In genomic region chr4:9184451-9185121, GRCm38 (mm10) we compare ENCODE assay signal across 7 mouse cellular contexts.
DNase-seq lines count a peak whose midpoint lies in the region; ATAC-seq lines count a peak whose summit lies in the region.

No protein-coding gene starts in this region.

- DNase-seq in MEL-GATA-1-ER (ENCODE audit: extremely low read depth, low read depth) = peak; percentile 27
- peak; percentile 8 for DNase-seq in adrenal gland, postnatal 25 days
- DNase-seq in lung, postnatal 14 days = peak; percentile 37

- H3K9ac ChIP-seq in forebrain, embryonic 12.5 days = peak overlapping the region; percentile 34; the same call in 1 of the 2 replicates
- peak overlapping the region; percentile 1; the same call in 1 of the 2 replicates for H3K9ac ChIP-seq in hindbrain, embryonic 15.5 days
- no peak overlapping the region for H3K9ac ChIP-seq in stomach, embryonic 15.5 days

- no peaks in the 10 kb centered on the region for H3K36me3 ChIP-seq in forebrain, embryonic 12.5 days (replicated peaks)
- H3K36me3 ChIP-seq in hindbrain, embryonic 15.5 days = no peaks in the 10 kb centered on the region
- no peaks in the 10 kb centered on the region for H3K36me3 ChIP-seq in stomach, embryonic 15.5 days

- H3K4me3 ChIP-seq in forebrain, embryonic 12.5 days (replicated peaks) = peak overlapping the region; percentile 16
- H3K4me3 ChIP-seq in hindbrain, embryonic 15.5 days = peak overlapping the region; percentile 12
- H3K4me3 ChIP-seq in stomach, embryonic 15.5 days (replicated peaks) = peak overlapping the region; percentile 12; the same call in 1 of the 2 replicates

- no peaks in the 10 kb centered on the region for H3K9me3 ChIP-seq in forebrain, embryonic 12.5 days
- no peaks in the 10 kb centered on the region for H3K9me3 ChIP-seq in hindbrain, embryonic 15.5 days
- H3K9me3 ChIP-seq in stomach, embryonic 15.5 days = no peaks in the 10 kb centered on the region

- WGBS in forebrain, embryonic 12.5 days = 1% methylated on average over 12 of the region's 12 CpGs
- WGBS in hindbrain, embryonic 15.5 days = 1% methylated on average over 12 of the region's 12 CpGs
- WGBS in stomach, embryonic 15.5 days = 2% methylated on average over 12 of the region's 12 CpGs

- H3K4me1 ChIP-seq in forebrain, embryonic 12.5 days = peaks cover 17% of the 10 kb centered on the region
- peaks cover 15% of the 10 kb centered on the region for H3K4me1 ChIP-seq in hindbrain, embryonic 15.5 days (replicated peaks)
- peaks cover 10% of the 10 kb centered on the region; the same call in 1 of the 2 replicates for H3K4me1 ChIP-seq in stomach, embryonic 15.5 days

- peak overlapping the region; percentile 48 for H3K4me2 ChIP-seq in forebrain, embryonic 12.5 days
- peak overlapping the region; percentile 47 for H3K4me2 ChIP-seq in hindbrain, embryonic 15.5 days
- peak overlapping the region; percentile 44 for H3K4me2 ChIP-seq in stomach, embryonic 15.5 days

- peak overlapping the region; percentile 83 for H3K27ac ChIP-seq in forebrain, embryonic 12.5 days
- peak overlapping the region; percentile 27 for H3K27ac ChIP-seq in hindbrain, embryonic 15.5 days (replicated peaks)
- no peak overlapping the region for H3K27ac ChIP-seq in stomach, embryonic 15.5 days

- H3K27me3 ChIP-seq in forebrain, embryonic 12.5 days = no peaks in the 10 kb centered on the region
- H3K27me3 ChIP-seq in hindbrain, embryonic 15.5 days = no peaks in the 10 kb centered on the region
- no peaks in the 10 kb centered on the region for H3K27me3 ChIP-seq in stomach, embryonic 15.5 days (replicated peaks)

- peak; percentile 91 for ATAC-seq in forebrain, embryonic 12.5 days (ENCODE audit: low FRiP score)
- peak; percentile 76 for ATAC-seq in hindbrain, embryonic 15.5 days (ENCODE audit: low FRiP score, low read depth)
- peak; percentile 75 for ATAC-seq in stomach, embryonic 15.5 days (ENCODE audit: insufficient read depth, low FRiP score, low read depth)
- ATAC-seq in inflammation-experienced regulatory T-cells, adult 6 months = no peak
